Mouse (Mus musculus) kidney, adult 2 months (tissue): ENCODE data around the gene Syt5.

ENCODE experiments used
- CTCF ChIP-seq: fragments of 200-500 bp; conservative IDR thresholded peaks from 2 replicates; pipeline ENCODE4 v1.5.1; 2011; ENCODE audit warnings: low read depth, mild to moderate bottlenecking, control low read depth, low read length, moderate library complexity, mixed read lengths; ENCODE audit not compliant: insufficient read depth, insufficient read length
- POLR2A ChIP-seq: fragments of 200-500 bp; IDR thresholded peaks from one replicate; pipeline ENCODE4 v1.6.1; 2011; ENCODE audit warnings: low read depth, low read length, control low read depth

DNA sequence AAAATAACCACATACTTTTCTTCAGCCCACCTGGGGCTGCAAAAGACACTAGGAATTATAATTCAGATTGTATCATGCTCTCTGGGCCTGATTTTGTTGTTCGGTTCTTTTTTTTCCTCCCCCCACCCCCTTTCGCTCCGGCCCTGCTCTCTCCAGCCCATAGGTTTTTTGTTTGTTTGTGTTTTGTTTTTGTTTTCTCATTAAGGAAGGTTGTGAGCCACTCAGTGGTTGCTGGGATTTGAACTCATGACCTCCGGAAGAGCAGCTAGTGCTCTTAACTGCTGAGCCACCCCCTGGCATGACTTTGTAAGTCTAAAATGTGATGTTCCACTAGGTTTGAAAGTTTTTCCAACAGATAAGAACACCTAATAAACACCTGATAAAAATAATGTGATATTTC is 44.2 kb downstream of the Syt5 start:
- TF ChIP-seq CTCF (no peak), POLR2A (no peak)
